Mouse (Mus musculus) bone marrow macrophage, adult 2 months (primary cell): ENCODE measurements at regions not wholly inside any gene's neighbourhood (a gene's known extent, or its start where the extent isn't known, plus 50 kb on each side); places are given as distances from the start of the nearest gene placed in this dataset.

Experiments
- CTCF ChIP-seq: IDR thresholded peaks from 2 replicates; pipeline ENCODE4 v1.5.1; 2012; ENCODE audit warnings: low read depth, mild to moderate bottlenecking, low read length, moderate library complexity
- POLR2A ChIP-seq: IDR thresholded peaks from 2 replicates; pipeline ENCODE4 v1.6.1; 2012; ENCODE audit warnings: mild to moderate bottlenecking, low read depth, low read length, borderline replicate concordance

DNA sequence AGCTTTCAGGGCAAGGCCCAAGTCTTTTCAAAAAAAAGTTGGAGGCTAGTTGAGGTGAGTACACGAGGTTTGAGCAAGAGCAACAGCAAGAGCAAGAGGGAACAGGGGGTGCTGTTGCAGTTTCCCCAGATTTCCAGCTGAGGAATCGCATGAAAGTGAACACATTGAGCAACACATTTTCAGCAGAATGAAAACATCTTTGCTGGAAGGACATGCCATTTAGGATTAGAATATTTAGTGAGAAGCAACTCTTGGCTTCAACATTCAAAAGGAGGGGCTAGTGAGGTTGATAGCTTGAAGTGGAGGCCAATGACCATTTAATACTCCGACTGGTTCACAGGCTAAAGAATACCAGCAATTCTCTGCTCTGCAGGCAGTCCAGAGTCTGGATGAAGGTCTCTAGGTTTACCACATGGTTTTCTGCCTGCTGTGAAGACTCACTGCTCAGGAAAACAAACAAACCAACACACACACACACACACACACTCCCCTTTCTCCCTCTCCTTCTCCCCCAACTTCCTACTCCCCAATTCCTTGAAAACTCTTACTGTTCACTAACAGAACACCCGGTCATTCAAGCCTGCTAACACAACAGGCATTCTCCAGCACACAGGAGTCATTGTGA lies 278.5 kb downstream of the Abcc12 start:
- TF ChIP-seq POLR2A = no peak
- no peak for TF ChIP-seq CTCF
